Mouse (Mus musculus): ENCODE data around the gene Osbpl3.

Gene Osbpl3

DNA sequence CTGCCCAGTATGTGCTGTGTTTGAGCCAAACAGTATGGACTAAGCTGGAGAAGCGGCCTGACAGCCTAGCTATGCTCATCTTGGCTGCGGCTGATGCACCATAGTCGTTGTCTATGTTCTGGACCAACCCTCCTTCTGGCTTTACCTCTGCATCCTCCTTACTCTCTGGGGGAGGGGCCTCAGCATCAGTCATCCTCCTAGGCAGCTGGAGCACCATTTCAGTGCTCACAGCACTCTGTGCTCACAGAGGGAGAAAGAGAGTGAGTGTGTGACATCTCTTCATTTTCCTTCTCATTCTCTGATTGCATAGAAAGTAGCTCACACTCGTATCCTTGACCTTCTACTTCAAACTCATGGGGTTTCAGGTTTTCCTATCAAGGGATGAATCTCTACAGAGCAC is 129.8 kb downstream of the Osbpl3 start:
- DNase-seq: no peak

DNA sequence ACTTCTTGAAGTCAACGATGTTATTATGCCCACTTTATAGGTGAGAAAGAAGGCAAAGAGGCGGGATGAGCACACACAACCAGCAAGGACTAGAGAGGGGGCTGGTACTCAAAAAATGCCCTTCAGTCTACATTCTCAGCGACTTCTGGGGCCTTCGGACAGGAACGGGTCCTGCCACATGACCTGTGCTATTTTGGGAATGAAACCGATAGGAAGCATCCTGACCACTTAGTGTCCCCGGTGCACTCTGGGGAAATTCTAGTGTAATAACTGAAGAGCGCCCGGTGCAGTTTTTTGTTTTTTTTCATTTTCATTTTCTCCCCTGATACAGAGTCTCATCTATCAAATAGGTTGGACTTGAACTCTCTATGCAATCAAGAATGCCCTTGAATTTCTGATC is 130.5 kb downstream of the Osbpl3 start:
- no peak for DNase-seq

DNA sequence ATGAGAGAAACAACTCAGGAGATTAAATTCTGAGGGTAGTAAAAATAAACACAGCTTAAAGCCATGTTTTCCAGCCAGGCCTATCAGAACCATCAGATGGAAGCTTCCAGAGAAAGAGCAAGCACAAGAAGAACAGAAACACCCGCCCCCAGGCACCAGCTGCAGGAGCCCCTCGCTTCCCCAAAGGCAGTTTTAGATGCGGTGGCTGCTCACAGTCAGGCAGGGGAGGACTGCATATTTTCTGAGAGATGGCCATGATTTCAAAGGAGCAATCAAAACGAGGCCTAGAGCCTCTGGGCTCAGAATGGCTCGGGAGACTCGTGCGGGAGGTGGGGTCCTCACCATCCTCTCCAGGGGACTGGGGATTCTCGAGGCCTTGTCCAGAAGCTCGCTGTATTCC is 133.4 kb downstream of the Osbpl3 start:
- DNase-seq: no peak

DNA sequence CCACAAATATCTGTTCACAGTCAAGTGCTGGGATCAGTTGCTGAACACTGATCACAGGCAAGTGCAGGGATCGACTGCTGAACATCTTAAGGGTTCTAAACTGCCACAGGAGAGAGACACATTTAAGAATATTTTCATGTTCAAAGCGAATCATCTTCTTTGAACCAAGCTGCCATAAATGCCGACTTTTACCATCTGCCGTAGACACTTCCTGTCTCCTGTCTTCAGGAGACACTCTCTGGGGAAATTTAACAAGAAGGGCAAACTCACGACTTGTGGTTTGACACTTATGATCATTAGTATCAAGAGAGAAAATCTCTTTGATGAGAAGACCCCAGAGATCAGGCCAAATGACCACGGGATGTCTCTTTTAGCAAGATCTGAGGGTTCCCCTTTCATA is 134.3 kb downstream of the Osbpl3 start:
- no peak for DNase-seq

DNA sequence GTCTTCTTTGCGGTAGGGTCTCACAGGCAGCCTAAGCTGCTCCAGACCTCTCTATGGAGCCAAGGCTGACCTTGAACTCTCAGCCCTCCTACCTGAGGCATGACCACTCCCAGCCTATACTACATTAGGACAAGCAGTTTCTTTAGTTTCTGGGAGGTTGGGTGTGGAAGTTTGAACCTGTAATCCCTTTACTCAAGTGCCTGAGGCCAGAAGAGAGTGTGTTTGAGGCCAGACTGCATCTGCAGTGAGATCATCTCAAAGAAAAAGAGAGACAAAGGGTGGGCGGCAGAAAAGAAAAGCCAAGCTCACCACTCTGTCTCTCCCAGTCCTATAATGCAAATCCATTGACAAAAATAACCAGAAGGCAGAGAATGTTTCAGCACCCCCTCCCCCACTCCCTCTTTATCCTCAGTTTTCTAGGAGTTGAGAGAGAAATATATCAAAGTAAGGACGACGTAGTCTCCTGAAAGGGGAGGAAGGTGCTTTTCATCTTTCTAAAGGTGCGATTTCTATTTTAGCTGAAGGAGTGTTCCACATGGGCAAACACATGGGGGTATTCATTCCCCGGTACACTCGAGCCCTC is 137.3 kb downstream of the Osbpl3 start:
- DNase-seq: no peak

DNA sequence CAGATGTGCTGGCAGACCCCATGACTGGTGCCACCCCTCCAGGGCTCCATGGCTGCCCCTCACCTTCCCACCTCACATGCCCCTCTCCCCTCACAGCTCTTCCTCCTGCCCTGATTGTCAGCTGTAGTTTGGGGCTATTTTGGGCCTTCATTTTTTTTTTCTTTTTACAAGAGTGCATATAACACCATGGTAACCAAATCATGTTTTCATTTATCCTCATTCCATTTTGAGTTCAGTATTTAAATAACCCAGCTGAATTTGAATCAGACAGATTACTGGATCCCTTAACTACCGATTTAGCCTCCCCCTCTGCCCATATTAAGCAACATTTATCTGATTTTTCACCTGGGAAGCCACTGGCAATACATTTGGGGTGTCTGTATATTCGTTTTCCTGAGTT is 137.9 kb downstream of the Osbpl3 start:
- no peak for DNase-seq

DNA sequence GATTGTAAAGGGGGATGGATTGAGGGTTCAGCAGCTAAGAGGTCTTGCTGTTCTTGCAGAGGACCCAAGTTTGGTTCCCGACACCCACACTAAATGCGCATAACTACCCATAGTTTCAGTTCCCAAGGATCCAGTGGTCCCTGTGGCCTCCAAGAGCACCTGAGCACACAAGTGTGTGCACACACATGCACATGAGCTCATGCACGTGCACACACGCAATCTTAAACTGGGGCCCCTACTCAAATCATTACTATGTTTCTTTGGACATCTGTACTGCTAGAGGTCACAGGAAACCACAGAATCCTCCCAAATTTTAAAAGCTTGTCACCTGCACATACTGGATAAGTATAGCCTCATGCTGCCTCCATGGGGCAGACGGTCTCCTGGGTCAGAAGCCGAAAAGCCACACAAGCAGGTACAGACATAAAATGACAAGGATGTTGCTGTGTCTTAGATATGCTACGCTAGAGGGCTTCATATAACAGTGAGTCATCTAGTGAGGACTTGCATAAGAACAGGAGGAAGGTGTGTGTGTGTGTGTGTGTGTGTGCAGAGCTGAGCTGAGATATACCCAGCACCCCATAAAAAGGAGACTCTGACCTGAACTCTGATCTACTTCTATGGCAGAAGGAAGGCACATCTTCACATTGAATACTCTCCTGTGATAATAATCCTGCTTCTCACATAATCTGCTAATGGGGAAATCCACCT is 139.1 kb downstream of the Osbpl3 start:
- no peak for DNase-seq

DNA sequence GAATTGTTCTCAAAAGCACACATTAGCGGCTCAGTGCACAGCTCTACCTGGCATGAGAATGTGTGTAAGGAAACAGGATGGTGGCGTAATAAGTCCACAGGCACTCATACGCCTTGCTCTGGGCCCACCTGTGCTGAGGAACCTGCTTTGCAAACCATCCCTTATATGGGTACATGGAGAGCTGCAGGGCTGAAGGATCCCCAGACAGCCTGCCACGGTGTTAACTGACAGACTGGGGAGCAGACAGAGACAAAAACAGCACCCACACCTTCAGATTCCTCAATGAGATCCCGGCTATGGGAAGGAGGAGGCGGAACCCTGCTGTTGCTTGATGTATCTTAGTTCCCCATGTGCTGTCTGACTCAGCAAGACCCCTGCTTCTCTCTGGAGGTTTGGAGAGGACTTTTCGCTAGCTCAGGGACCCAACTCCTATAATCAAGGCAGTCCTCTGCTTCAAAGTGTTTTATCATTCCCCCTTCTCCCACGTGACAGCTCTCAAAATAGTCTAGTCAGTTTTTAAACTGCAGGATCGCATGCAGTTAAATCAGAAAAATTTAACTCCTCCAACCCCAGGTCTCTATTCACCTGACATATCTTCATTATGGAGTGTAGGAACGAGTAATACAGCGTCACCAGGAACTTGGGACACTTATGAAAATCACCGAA is 141.5 kb downstream of the Osbpl3 start:
- DNase-seq: no peak

DNA sequence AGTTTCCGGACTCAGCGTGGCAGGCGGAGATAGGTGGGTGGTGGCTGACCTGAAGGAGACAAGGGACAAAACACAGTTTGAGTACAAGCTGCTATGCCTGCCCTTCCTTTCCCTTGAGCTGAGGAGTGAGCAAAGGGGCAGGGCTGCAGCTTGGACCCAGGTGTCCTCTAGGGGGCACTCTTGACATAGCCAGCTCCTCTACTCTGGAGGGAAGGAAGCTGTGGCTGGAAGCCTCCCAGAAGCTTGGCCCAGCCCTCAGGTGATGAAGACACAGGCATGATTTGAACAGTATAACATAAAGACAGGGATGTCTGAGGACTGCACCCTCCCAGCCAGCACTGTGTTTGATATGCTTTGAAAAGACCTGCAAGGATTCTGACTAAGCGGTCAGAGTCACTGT is 143.4 kb downstream of the Osbpl3 start:
- peak; percentile 78 for DNase-seq

DNA sequence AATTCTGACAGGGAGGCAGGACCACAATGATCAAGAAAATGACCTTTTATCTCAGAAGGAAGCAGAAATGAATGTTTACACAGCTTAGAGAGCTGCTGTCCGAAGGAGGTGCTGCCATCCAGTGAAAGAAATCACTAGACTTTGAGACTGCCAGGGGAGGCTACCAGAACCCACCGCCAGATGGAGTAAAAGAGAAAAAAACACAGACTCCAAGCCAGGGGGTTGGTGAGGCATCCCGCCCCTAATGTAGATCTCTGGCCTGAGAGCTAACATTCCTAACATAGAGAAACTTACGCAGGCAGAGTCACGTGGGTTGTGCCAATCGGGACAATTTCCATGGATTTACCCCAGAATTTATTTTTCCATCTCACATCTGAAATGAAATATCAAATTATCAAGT is 147.0 kb downstream of the Osbpl3 start:
- no peak for DNase-seq

DNA sequence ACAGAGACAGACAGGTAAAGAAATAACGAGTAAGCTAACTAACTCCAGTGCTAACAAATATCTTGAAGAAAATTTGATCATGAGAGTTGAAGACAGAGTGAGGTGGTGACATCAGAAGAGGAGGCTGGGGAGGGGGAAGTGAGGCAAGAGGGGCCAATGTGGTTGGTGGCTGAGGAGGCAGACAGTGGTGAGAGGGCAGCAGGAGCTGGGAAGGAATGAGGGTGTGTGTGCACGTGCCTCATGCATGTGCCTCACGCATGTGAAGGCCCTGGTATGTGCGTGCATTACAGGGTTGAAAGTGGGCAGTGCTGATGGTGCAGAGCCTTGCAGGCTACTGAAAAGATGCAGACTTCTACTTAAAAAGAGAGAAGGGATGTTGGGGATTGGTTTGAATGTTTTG is 149.4 kb downstream of the Osbpl3 start:
- DNase-seq: no peak

DNA sequence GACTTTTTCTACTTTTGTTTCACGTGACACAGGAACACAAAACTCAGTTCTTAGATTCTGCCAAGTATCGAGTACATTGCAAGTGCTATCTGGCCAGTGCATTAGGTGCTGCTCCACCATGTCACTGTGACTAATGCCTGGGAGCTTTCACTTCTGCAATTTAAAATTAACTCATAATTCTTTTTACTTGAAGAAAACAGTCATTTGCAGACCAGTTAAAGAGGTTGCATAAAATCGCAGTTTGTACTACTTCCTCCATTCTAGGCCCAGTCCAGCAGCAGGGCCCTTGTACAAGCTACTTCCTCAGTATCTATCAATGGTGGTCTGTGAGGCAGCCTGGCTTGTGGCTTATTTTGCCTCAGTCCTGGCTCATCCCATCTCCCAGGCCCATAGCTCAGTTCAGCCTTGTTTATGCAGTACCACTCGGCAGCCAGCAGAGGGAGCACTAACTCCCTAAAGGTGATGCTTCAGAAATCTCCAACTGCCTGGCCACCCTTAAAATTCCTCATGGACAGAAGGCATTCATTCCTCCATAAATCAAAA is 151.0 kb downstream of the Osbpl3 start:
- peak; percentile 67 for DNase-seq

DNA sequence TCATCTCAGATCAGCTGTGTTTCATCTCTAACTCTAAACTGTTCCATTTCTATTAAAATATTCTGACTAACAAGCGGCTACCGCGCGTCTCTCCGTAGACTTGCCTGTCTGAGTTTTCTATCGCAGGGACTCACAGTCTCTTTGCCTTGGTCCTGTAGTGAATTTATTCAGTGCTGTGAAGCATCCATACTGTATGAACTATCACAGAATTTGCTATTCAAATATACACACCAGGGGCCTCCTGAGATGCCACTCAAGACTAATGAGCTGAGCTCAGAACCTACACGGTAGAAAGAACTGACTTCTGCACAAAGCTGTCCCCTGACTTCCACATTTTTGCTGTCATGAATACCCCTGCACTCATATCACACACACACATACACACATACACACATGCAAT is 154.9 kb downstream of the Osbpl3 start:
- no peak for DNase-seq

DNA sequence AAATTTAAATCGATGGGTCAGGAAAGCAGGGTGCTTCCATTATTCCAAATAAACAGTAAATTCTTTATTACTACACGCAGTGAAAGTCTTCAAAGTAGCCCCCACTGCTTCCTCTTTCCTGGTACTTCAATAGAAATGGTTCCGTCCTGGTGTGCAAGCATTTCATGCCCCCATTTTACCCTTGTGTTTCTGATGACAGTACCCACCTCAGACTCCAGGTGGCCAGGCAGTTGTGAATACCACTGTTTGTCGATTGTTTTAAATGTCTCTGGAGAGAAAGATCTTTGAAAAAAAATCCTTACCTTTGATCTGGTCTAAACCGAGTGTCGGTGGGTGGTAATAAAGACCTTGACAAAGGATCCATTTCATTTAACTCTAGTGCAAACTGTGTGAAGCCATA is 155.4 kb downstream of the Osbpl3 start:
- DNase-seq: no peak

DNA sequence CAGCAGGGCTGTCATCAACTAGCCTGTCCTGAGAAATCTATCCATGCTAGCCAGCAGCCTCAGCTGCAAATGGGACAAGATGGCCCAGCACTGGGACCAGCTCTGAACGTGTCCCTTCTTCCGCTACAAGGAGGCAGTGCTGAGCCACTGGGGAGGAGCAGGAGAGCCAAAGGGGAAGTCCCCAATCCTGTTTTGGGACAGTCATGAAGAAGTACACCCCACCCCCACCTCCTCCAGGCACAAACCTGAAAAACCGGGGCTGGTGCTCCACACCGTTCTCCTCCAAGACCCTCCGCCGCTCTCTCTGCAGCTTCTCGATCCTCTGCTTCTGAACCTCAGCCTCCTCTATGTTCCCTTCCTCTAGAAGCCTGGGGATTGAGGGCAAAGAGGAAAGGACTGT is 156.9 kb downstream of the Osbpl3 start:
- no peak for DNase-seq

DNA sequence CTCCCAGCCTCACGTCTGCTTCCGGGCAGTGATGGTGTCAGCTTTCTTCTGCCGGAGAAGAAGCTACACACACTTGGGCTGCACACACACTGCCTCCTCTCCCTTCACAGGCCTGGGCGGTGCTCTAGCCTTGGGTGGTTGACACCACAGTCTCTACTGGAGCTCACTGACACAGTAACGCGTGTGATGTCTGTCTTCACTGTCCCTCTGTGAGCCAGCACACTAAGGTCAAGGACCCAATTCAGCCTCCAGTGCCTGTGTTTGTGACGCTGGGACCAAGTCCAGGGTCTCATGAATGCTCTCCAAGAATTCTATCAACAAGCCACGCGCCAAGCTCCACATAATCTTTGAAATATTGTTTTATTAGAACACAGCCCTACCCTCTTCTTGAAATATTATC is 158.3 kb downstream of the Osbpl3 start:
- DNase-seq: no peak

DNA sequence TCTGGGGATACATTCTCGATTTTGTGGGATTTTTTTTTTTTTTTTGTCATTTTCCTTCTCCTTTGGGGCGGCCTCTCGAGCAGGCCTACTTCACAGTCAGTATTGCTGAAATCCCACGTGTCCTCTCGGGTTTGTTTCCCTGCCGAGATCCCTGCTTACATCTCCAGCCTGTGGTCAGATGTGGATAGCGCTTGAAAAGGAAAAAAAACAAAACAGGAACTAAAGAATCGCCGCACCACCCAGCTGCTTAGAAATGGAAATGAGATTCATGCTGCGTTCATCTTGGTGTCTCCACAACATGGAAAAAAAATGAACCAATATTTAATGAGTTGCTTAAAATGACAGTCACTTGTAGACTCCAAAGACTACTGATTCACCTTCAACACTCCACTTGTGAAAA is 160.9 kb downstream of the Osbpl3 start:
- DNase-seq: no peak

DNA sequence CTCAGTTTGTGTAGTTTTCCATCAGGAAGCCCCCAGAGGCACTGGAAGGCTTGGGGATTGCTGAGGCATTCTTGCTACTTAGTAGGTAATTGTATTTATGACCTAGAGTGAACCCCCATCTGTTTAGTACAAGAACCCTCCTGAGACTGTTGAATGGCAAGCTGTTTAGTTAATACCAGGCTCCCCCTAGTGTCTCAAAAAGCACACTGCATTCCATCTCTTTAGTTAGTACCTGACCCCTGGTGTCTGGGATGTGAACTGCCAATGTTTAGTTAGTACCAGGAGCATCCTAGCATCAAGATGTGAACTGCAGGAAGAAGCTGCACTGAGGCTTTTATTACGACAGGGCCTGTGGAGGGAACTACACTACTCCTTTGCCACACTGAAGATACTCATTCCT is 161.9 kb downstream of the Osbpl3 start:
- peak; percentile 73 for DNase-seq

DNA sequence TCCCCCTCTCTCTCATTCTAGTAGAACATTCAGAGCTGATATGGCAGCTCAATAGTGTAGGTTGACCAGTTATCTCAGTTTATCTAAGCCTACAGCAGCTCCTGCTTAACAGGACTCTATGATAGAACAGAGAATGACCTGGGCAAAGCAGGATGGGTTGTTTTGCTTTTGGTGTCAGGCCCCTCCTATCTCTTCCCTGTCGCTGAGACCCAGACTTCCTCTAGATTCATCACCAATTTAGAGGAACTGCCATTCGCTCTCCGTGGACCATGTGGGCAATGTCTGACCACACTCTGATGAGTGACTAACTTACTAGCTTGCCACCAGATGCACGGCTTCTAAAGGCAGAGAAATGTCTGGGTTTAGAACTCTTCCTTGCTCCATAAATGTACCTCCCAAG is 164.4 kb downstream of the Osbpl3 start:
- no peak for DNase-seq

DNA sequence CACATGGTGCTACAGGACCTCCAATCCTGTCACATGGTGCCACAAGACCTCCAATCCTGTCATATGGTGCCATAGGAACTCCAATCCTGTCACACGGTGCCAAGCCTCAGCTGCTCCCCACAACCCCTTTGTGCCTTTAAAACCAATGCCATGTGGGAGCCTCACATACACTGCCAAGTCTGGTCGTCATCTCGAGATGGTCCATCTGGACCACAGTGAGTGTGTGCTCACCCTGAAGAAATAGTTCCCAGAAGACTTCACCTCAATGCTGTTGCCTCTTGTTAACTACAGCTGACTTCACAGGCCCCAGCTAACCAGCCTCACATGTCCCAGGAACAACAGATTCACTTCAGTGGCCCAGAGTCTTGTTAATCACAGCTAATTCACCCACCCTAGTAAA is 169.1 kb downstream of the Osbpl3 start:
- DNase-seq: no peak

DNA sequence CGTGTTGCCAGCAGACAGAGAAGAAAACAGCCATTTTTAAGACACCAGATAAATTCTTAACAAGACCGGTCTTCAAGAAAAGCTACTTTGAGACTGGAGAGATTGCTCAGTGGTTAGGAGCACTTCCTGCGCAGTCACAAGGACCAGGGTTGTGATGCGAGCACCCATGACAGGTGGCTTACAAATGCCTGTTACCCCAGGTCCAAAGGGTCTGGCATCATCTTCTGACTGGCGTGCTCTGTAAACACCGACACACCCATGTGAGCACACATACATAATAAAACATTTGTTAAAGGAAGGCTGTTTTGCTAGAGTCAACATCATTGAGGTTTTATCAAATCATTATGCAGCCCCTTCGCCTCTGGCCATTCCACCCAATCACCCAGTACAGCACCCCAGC is 176.4 kb downstream of the Osbpl3 start:
- no peak for DNase-seq

DNA sequence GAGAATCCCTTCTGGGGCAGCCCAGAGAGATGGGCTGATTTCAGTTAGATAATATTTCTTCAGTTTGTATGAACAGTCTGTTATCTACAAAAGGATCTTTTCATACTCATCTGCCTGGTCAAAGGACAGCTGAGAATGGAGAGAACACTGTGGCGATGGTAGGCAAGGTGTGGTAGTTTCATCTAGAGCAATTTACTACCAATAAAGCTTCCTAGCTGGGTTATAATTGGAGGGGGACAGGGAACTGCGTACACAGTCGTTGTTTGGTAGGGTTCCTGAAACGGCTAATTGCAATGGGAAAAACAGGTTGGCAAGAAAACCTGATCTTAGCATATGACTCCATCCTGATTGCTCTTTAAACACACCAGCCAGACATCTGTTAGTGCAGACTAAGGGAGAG is 182.1 kb downstream of the Osbpl3 start:
- DNase-seq: no peak

DNA sequence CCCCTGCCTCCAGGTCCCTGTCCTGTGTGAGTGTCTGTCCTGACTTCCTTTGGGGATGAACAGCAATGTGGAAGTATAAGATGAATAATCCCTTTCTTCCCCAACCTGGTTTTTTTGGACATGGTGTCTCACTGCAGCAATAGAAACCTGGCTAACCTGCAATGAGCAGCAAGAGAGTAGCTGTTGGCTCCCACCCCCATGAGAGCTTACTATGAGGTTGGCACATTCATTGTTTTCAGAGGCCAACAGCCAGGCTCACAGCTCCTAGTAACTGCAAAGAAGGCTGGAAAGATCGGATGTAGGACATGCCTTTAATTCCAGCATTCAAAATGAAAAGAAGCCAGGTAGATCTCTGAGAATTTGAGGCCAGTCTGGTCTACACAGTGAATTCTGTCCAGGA is 182.6 kb downstream of the Osbpl3 start:
- no peak for DNase-seq

DNA sequence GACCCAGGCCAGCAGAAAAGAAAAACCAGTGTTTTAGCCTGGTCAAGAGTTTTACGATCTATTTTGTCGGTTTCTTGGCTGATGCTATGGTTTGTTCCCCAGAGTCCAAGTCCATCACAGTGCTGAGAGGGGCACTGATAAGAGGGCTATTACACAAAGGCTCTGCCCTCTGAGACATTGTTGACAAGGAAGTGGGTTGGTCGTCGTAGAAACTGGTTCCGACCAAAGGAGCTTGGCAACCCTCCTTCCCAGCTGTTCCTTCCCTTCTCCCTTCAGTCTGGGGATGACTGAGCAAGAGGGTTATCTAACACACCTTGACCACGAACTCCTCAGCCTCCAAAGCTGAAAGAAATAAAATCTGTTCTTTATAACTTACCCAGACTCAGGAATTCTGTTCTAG is 192.3 kb downstream of the Osbpl3 start, which contains the start of gene Gsdme:
Gene Gsdme, minus strand, starts transcription at position 193 of the 400 bp plus-strand sequence.
- no peak for DNase-seq
